Mouse (Mus musculus): ENCODE measurements around the gene Mpp6. TPM values are rescaled to one million over a fixed set of nuclear protein-coding genes. Genes with fewer than 3 reads are reported as not detected.

The Mpp6 gene
- polyA plus RNA-seq, 1 experiment from 2014 or later = 115 TPM

- no peaks in the 10 kb centered on the region for H3K4me1 ChIP-seq (ENCODE audit: control insufficient read depth, insufficient read depth, low read length)
- 74% methylated on average over 5 of the region's 5 CpGs for WGBS
- H3K36me3 ChIP-seq (ENCODE audit: control insufficient read depth, insufficient read depth, low read length) = peaks cover 29% of the 10 kb centered on the region; the same call in 1 of the 2 replicates
- no peak overlapping the region for H3K4me2 ChIP-seq (replicated peaks; ENCODE audit: low read depth, low read length)
- H3K27ac ChIP-seq (ENCODE audit: low read depth, low read length) = no peak overlapping the region
- H3K9ac ChIP-seq (ENCODE audit: low read depth, low read length) = no peak overlapping the region
- no peaks in the 10 kb centered on the region for H3K9me3 ChIP-seq (ENCODE audit: control insufficient read depth, low read length)
- no peak for ATAC-seq (ENCODE audit: low FRiP score, low TSS enrichment)
- H3K27me3 ChIP-seq (ENCODE audit: control insufficient read depth, insufficient read depth, low read length) = no peaks in the 10 kb centered on the region
- no peak overlapping the region for H3K4me3 ChIP-seq (ENCODE audit: low read length)
Observed at GRCm38 (mm10) chr6:50193851-50194250, 83.8 kb downstream of the Mpp6 start.

GRCm38 (mm10) chr6:50204356-50204755, 94.3 kb downstream of the Mpp6 start:
- ATAC-seq (ENCODE audit: low FRiP score, low TSS enrichment) = no peak
- H3K9me3 ChIP-seq (ENCODE audit: control insufficient read depth, low read length) = no peaks in the 10 kb centered on the region
- H3K9ac ChIP-seq (ENCODE audit: low read depth, low read length) = no peak overlapping the region
- no peak overlapping the region for H3K4me2 ChIP-seq (replicated peaks; ENCODE audit: low read depth, low read length)
- no peak overlapping the region for H3K27ac ChIP-seq (ENCODE audit: low read depth, low read length)
- 0 out of 2 replicates have a peak, but pooled peaks cover 4% of the 10 kb centered on the region for H3K4me1 ChIP-seq (ENCODE audit: control insufficient read depth, insufficient read depth, low read length)
- no peaks in the 10 kb centered on the region; the same call in 1 of the 2 replicates for H3K36me3 ChIP-seq (ENCODE audit: control insufficient read depth, insufficient read depth, low read length)
- no peak overlapping the region for H3K4me3 ChIP-seq (ENCODE audit: low read length)
- no peaks in the 10 kb centered on the region for H3K27me3 ChIP-seq (ENCODE audit: control insufficient read depth, insufficient read depth, low read length)
- 70% methylated on average over 4 of the region's 4 CpGs for WGBS

GRCm38 (mm10) chr6:50205093-50205492, 95.1 kb downstream of the Mpp6 start:
- H3K4me1 ChIP-seq (ENCODE audit: control insufficient read depth, insufficient read depth, low read length) = 0 out of 2 replicates have a peak, but pooled peaks cover 4% of the 10 kb centered on the region
- H3K4me3 ChIP-seq (ENCODE audit: low read length) = no peak overlapping the region
- no peaks in the 10 kb centered on the region for H3K9me3 ChIP-seq (ENCODE audit: control insufficient read depth, low read length)
- no peak overlapping the region for H3K4me2 ChIP-seq (replicated peaks; ENCODE audit: low read depth, low read length)
- no peak overlapping the region for H3K9ac ChIP-seq (ENCODE audit: low read depth, low read length)
- no peaks in the 10 kb centered on the region; the same call in 1 of the 2 replicates for H3K36me3 ChIP-seq (ENCODE audit: control insufficient read depth, insufficient read depth, low read length)
- H3K27me3 ChIP-seq (ENCODE audit: control insufficient read depth, insufficient read depth, low read length) = no peaks in the 10 kb centered on the region
- peak; percentile 49; the same call in 1 of the 2 replicates for ATAC-seq (ENCODE audit: low FRiP score, low TSS enrichment)
- H3K27ac ChIP-seq (ENCODE audit: low read depth, low read length) = no peak overlapping the region
- WGBS = 70% methylated on average over 4 of the region's 4 CpGs

GRCm38 (mm10) chr6:50214711-50215372, 104.8 kb downstream of the Mpp6 start:
- Histone ChIP-seq H3K4me3 (ENCODE audit: low read length) (no peak overlapping the region), H3K36me3 (ENCODE audit: control insufficient read depth, insufficient read depth, low read length) (no peaks in the 10 kb centered on the region), H3K4me1 (ENCODE audit: control insufficient read depth, insufficient read depth, low read length) (peaks cover 2% of the 10 kb centered on the region; the same call in 1 of the 2 replicates), H3K9ac (ENCODE audit: low read depth, low read length) (no peak overlapping the region), H3K27me3 (ENCODE audit: control insufficient read depth, insufficient read depth, low read length) (no peaks in the 10 kb centered on the region), H3K27ac (ENCODE audit: low read depth, low read length) (no peak overlapping the region), H3K9me3 (ENCODE audit: control insufficient read depth, low read length) (no peaks in the 10 kb centered on the region), H3K4me2 (replicated peaks; ENCODE audit: low read depth, low read length) (no peak overlapping the region)
- no peak for ATAC-seq (ENCODE audit: low FRiP score, low TSS enrichment)
- 57% methylated on average over 2 of the region's 2 CpGs for WGBS

- no peak for ATAC-seq (ENCODE audit: low FRiP score, low TSS enrichment)
- Histone ChIP-seq H3K4me2 (replicated peaks; ENCODE audit: low read depth, low read length) (no peak overlapping the region), H3K9me3 (ENCODE audit: control insufficient read depth, low read length) (no peaks in the 10 kb centered on the region), H3K27me3 (ENCODE audit: control insufficient read depth, insufficient read depth, low read length) (no peaks in the 10 kb centered on the region), H3K36me3 (ENCODE audit: control insufficient read depth, insufficient read depth, low read length) (no peaks in the 10 kb centered on the region), H3K9ac (ENCODE audit: low read depth, low read length) (no peak overlapping the region), H3K4me1 (ENCODE audit: control insufficient read depth, insufficient read depth, low read length) (peaks cover 3% of the 10 kb centered on the region; the same call in 1 of the 2 replicates), H3K27ac (ENCODE audit: low read depth, low read length) (no peak overlapping the region), H3K4me3 (ENCODE audit: low read length) (no peak overlapping the region)
- WGBS = 86% methylated on average over 2 of the region's 2 CpGs
Observed at GRCm38 (mm10) chr6:50215373-50215745, 105.3 kb downstream of the Mpp6 start.

- no peak overlapping the region for H3K27ac ChIP-seq (ENCODE audit: low read depth, low read length)
- no peak overlapping the region for H3K9ac ChIP-seq (ENCODE audit: low read depth, low read length)
- H3K4me2 ChIP-seq (replicated peaks; ENCODE audit: low read depth, low read length) = no peak overlapping the region
- ATAC-seq (ENCODE audit: low FRiP score, low TSS enrichment) = no peak
- H3K4me1 ChIP-seq (ENCODE audit: control insufficient read depth, insufficient read depth, low read length) = peaks cover 3% of the 10 kb centered on the region; the same call in 1 of the 2 replicates
- H3K9me3 ChIP-seq (ENCODE audit: control insufficient read depth, low read length) = no peaks in the 10 kb centered on the region
- 82% methylated on average over 4 of the region's 4 CpGs for WGBS
- no peaks in the 10 kb centered on the region for H3K27me3 ChIP-seq (ENCODE audit: control insufficient read depth, insufficient read depth, low read length)
- no peaks in the 10 kb centered on the region for H3K36me3 ChIP-seq (ENCODE audit: control insufficient read depth, insufficient read depth, low read length)
- no peak overlapping the region for H3K4me3 ChIP-seq (ENCODE audit: low read length)
Observed at GRCm38 (mm10) chr6:50215986-50216385, 105.9 kb downstream of the Mpp6 start.

GRCm38 (mm10) chr6:50218628-50219027, 108.6 kb downstream of the Mpp6 start:
- no peaks in the 10 kb centered on the region for H3K27me3 ChIP-seq (ENCODE audit: control insufficient read depth, insufficient read depth, low read length)
- H3K9me3 ChIP-seq (ENCODE audit: control insufficient read depth, low read length) = no peaks in the 10 kb centered on the region
- ATAC-seq (ENCODE audit: low FRiP score, low TSS enrichment) = no peak
- no peaks in the 10 kb centered on the region for H3K36me3 ChIP-seq (ENCODE audit: control insufficient read depth, insufficient read depth, low read length)
- H3K4me1 ChIP-seq (ENCODE audit: control insufficient read depth, insufficient read depth, low read length) = peaks cover 3% of the 10 kb centered on the region; the same call in 1 of the 2 replicates
- WGBS = 53% methylated on average over 3 of the region's 3 CpGs
- H3K27ac ChIP-seq (ENCODE audit: low read depth, low read length) = no peak overlapping the region
- H3K4me3 ChIP-seq (ENCODE audit: low read length) = no peak overlapping the region
- no peak overlapping the region for H3K9ac ChIP-seq (ENCODE audit: low read depth, low read length)
- no peak overlapping the region for H3K4me2 ChIP-seq (replicated peaks; ENCODE audit: low read depth, low read length)

- Histone ChIP-seq H3K9ac (ENCODE audit: low read depth, low read length) (no peak overlapping the region), H3K36me3 (ENCODE audit: control insufficient read depth, insufficient read depth, low read length) (no peaks in the 10 kb centered on the region), H3K27me3 (ENCODE audit: control insufficient read depth, insufficient read depth, low read length) (no peaks in the 10 kb centered on the region), H3K4me2 (replicated peaks; ENCODE audit: low read depth, low read length) (no peak overlapping the region), H3K9me3 (ENCODE audit: control insufficient read depth, low read length) (no peaks in the 10 kb centered on the region), H3K4me3 (ENCODE audit: low read length) (no peak overlapping the region), H3K4me1 (ENCODE audit: control insufficient read depth, insufficient read depth, low read length) (peaks cover 3% of the 10 kb centered on the region; the same call in 1 of the 2 replicates), H3K27ac (ENCODE audit: low read depth, low read length) (no peak overlapping the region)
- WGBS = 88% methylated on average over 6 of the region's 6 CpGs
- ATAC-seq (ENCODE audit: low FRiP score, low TSS enrichment) = no peak
Observed at GRCm38 (mm10) chr6:50219066-50219465, 109.0 kb downstream of the Mpp6 start.

- no peaks in the 10 kb centered on the region for H3K9me3 ChIP-seq (ENCODE audit: control insufficient read depth, low read length)
- 55% methylated on average over 6 of the region's 6 CpGs for whole genome bisulfite sequencing
- no peaks in the 10 kb centered on the region for H3K36me3 ChIP-seq (ENCODE audit: control insufficient read depth, insufficient read depth, low read length)
- no peak overlapping the region for H3K9ac ChIP-seq (ENCODE audit: low read depth, low read length)
- H3K27me3 ChIP-seq (ENCODE audit: control insufficient read depth, insufficient read depth, low read length) = no peaks in the 10 kb centered on the region
- no peak overlapping the region for H3K27ac ChIP-seq (ENCODE audit: low read depth, low read length)
- no peak for ATAC-seq (ENCODE audit: low FRiP score, low TSS enrichment)
- no peak overlapping the region for H3K4me3 ChIP-seq (ENCODE audit: low read length)
- peaks cover 3% of the 10 kb centered on the region; the same call in 1 of the 2 replicates for H3K4me1 ChIP-seq (ENCODE audit: control insufficient read depth, insufficient read depth, low read length)
- H3K4me2 ChIP-seq (replicated peaks; ENCODE audit: low read depth, low read length) = no peak overlapping the region
Observed at GRCm38 (mm10) chr6:50220863-50221262, 110.8 kb downstream of the Mpp6 start.

Measured in kidney, embryonic 14.5 days (tissue).